Mouse (Mus musculus) retina, postnatal 1 day (tissue): ENCODE data around the gene Sult6b2.

Source experiments
- DNase-seq: peaks from one replicate; pipeline ENCODE4 v3.0.0-alpha.2; 2012

The Sult6b2 gene

DNA sequence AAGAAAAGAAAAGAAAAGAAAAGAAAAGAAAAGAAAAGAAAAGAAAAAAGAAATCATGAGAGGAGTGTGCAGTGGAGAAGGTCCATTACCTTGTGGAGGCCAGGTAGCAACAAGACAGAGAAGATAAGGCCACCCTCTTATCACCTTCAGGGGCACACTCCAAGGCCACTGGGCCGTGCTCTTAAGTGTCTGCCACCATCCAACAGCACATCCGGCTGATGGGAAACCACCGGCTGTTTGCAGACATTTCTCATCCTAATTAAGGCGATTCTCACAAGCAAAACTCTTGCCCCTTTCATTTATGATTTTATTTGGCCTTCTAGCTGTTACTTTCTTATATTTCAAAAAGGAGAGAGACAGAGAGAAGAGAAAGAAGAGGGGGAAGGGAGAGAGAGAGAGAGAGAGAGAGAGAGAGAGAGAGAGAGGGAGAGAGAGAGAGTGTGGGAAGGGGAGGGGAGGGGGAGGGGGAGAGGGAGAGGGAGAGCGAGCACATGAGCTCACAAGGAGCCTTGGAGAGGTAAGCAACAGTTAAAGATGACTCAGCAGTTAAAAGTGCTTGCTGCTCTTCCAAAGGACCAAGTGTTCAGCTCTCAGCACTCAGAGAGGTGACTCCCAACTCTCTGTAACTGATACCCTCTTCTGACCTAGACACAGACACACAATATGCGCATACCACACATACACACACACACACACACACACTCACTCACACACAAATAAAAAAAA, 5.2 kb upstream of the Sult6b2 start:
- no peak for DNase-seq

DNA sequence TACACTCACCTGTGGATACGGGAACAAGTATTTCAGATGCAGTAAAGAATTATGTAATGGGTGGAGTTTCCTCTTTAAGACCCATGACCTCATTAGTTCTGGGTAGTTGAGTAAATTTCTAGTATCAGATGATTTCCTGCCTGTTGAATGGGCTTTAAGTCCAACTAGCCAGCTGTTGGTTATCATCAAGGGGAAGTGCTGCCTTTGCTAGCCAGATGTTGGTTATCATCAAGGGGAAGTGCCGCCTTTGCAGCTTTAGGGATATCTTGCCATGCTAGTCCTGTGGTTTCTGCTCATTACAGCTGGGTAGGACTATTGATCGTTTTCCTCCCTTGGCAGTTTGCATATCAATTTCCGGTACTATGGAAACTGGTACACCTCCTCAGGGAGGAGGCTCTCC, 2.0 kb upstream of the Sult6b2 start:
- DNase-seq = no peak

DNA sequence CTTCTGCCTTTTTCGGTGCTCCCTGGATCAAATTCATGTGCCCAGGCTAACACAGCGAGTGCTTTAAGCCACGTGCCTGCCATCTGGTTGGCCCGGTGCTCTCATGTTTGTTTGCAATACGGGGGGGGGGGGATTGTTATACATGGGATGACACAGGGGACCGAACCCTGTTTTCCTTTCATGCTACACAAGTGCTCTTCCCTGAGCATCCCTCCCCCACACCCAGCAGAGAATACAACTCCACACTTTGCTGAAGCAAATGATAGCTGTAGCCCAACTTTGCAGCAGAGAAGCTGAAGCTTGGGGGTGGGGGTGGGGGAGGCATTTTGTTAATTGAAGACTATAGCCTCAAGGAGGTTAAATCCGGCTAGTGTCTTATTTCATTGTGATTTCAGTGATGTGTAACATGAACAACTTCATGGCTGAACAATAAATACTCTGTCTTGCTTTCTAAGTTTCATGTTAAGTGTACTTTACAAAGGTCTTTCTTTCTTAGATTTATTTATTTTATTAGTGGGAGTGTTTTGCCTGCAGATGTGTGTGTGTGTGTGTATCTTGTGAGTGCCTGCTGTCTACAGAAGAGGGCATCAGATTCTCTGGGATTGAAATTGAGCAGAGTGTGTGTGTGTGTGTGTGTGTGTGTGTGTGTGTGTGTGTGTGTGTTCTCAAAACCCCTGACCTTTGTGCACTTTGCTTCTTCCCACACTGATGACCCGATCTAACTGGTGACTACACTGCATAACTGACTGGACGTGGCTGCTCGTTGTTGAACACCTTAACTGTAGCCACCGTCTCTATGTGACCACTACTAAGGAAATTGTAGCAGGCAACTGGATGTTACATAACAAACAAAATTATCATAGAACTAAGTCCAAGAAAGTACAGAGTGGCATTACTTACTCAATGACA, 1.4 kb downstream of the Sult6b2 start:
- DNase-seq = no peak

DNA sequence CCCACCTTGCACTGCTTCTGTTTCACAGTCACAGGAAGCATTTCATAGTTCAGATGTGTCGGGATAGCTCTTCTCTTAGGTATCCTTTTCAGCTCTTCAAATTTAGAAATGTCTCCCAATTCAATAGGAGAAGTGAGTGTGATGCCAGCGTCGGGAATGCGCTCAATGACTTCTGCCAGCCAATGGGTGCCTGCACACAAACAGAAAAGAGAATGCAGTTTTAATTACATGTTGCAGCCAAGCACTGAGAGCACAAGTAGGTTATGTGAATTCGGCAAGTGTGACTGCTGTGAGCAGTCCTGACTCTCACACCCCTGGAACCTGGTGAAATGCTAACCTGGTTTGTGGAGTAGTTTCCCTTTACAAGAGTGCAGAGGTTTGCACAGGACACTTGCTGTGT, 2.6 kb downstream of the Sult6b2 start:
- DNase-seq = no peak

DNA sequence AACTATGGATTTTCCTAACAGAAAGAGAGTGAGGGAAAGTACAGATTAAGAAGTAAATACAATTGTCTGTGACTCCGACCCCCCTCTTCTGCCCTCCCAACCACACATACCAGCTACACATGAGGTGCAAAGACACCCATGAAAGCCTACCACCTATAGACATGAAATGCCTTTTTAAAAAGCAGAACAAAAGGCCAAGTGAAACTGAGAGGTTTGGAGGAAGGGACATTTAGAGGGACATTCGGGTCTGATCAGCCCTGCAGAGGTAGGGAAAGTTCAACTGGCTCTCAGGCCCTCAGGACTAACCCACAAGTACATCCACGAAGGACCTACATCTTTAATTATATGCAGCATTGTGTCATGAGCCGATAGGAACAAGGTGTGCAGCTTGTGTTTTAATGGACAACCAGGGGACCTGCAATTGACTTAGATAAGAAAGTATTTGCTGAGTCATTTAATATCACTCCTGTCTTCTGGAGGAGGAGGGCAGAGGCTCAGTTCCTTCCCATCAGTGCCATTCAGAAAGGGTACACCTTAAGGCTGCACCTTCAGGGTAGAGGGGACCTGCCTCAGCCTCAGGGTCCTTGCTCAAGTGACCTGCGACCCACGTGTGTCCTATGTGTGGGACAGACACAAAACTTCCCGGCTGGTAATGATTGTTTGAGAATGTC, 4.5 kb downstream of the Sult6b2 start:
- DNase-seq = no peak

DNA sequence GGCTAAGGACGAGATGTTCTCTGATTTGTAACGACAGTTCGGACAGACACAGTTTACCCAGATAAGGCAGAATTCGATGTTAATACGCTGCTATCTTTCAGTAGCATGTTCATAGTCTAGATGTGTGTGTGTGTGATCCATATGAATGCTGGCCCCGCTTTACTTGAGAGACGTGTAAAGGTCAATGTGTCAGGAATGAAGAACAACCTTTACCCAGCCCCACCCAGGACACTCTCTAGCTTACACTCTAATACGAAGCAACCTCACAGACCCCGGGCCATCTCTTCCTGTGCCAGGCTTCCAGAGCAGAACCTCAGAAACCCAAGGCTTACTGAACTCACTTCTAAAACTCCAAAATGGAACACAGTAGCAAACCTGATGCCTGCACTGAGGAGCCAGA, 5.5 kb downstream of the Sult6b2 start:
- no peak for DNase-seq

DNA sequence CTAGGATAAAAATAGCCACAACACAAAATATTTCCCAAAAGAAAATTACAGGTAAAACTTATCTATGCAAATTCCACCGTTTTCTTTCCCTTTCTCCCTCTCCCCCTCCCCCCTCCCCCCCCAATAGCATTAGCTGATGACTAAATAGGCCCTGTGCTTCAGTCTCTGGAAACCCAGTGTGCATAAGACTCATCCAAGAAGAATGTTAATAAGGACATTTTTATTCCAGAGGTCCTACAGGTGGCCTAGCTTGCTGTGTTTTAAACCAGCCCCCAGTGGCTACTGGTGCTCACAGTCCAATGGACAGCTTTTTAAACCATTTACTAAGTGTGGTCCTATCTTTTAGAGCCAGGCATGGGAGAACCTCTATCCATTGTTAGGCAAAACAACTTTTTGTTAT, 6.3 kb downstream of the Sult6b2 start:
- no peak for DNase-seq

DNA sequence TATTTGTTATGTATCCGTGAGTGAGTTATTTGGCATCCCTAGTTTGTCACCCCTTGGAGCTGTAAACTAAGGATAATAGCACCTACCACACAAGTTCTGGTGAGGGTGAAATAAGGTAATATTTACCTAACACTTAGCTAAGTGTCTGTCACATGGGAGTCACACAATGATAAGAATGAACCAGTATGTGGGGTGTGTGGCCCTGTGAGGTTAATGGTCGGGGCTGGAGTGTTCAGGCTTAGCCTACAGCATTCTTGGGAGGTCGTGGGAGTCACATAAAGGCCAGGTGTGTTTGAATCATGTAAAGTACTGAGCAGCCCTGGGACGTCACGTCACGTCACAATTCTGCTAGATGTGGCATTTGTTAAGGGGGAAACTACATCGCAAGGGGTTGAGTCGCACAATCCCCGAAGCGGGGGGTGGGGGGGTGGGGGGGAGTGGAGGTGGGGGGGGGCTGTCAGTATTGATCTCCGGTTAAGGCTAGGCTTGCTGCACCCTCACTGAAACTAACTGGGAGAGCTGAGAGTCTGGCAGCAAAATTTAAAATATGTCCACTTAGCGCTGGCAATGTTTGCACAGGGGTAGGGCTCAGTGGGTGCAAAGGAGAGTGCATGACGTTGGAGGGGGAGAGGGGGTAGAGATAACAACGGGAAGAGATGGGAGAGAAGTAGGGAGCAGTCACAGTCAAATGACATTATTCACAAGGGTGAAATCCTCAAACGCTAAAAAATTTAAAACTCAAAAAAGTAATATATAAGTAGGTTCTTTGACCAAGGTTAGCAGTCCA, 8.5 kb downstream of the Sult6b2 start:
- DNase-seq = no peak

DNA sequence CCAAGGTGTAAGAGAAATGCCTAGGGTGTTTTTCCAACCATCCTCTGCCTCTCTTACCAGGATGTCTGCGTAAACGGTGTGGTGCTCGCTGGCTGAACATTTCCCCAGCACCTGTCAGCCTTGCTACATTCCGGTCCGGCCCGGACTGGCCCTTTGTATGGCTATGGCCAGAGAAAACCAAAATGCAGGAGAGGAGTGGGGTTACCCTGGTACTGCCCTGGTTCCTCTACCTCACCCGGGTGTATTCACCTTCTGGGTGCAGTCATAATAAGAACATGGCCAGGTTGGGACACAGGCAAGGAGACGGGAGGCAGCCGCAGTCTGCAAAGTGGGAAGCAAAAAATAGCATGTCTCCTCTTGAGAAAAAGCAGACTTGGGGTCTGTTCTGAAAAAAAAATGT, 9.2 kb downstream of the Sult6b2 start:
- no peak for DNase-seq

DNA sequence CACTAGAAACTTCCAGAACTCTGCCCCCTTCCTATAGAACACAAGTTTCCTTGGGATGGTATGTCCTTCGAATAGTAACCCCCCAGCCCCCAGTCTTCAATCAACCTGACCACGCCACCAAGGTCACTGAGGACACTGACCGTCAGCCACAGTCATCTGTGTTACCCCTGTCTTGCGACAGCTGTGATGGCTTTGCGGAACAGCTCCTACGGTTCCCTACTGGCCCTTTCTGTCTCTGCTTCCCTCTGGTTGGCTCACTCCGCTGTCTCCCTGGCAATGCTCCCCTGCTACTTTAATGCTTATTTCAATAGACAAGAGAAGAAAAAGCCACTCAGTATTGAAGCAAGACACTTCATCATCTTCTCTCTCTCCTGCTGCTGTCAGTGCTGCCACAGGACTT, 10.8 kb downstream of the Sult6b2 start:
- peak; percentile 50 for DNase-seq

DNA sequence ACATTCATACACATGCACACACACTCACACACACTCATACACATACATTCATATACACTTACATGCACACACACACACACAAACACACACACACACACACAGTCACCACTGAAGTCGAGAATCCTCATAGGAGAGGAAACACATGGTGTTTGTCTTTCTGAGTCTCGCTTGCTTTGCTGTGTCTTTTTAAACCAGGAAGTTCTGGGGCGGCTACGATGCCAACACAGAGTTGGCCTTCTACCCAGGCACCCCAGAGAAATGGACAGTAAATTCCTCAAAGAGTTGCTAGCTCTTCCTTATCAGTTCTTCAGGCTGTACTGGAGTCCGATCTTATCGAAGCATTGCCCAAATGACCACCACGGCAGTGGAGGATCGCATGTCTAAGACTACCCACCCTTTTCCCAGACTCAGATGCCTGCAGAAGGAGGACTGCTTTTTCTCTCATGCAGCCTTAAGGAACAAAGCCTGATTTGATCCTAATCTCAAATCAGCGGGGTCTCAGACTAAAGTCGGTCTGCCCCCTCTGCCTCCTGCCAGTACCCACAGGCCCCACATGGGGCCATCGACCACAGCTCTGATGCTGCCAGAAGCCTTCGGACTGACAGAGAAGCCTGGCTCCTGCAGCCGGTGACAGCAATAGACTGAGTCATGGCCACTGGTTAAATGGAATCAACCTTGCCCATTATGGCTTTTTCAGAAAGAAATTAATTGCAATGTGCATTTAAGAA, 11.9 kb downstream of the Sult6b2 start:
- DNase-seq = peak; percentile 69

DNA sequence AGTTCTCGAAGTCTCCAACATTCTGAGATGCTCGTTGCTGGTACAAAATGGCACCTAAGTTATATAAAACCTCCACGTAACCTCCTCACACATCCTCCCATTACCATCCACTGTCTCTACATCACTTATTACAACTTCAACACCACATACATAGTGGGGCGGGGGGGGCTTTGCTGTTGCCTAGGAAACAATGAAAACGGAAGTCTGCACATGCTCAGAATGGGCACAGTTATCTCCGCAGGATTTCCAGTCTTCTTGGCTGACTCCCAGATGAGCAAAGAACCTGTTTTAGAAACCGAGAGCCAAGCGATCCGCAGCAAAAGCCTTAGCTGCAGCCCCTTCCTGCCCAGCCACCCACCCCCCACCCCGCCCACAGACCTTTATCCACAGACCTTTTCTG, 14.6 kb downstream of the Sult6b2 start:
- no peak for DNase-seq

DNA sequence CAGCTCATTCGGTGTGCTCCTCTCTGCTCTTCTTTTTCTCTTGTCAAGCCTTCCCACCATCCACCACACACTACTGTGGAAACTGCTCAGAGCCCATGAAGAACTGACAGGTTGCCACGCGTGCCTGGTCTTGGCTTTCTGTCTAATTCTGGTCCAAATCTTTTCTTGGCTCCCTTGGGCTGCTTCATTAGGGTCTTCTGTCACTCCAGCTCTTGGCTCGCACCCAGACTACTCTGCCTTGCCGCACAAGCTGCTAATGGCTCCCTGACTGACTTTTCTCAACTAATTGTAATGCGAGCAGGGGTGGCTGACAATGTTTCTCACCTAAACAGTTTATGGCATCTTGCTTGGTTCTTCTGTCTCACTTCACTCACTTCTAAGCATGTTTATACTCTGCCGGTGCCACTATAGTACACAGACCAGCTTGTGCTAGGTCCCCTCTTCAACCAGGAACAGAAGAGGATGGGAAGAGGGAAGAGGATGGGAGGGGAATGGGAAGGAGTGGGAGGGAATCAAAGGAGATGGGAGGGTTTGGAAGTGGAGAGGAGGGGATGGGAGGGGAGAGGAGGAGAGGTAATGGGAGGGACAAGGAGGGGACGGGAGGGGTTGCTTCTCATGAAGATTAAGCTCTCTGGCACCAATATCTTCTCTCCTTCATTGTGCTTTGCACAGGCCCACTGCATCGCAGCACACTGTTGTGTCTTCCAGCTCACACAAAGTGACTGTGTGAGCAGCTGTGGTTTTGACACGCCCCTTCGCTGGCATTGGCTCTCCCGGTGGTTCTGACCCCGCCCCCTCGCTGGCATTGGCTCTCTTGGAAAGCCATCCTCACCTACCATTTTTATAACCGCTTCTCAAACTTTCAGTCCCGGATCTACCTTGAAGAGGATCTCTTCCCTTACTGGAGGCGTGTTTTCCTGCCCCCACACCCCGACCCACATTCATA, 16.0 kb downstream of the Sult6b2 start:
- DNase-seq = no peak

DNA sequence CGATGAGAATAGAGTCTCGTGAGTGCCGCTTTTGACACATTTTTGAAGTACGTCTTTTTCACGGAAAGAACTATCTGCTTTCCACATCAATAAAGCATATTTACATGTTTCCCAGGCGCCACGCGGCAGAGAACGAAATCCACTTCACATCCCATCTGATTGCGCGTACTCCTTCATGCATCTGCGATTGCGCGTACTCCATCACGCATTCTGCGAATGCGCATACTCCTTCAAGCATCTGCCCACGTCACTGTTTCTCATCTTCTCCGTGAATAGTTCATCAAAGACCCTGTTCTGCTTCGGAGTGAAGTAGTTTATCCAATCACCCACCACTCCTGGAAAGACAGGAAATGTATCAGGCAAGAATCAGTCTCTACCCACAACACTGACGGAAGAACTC, 18.2 kb downstream of the Sult6b2 start:
- no peak for DNase-seq

DNA sequence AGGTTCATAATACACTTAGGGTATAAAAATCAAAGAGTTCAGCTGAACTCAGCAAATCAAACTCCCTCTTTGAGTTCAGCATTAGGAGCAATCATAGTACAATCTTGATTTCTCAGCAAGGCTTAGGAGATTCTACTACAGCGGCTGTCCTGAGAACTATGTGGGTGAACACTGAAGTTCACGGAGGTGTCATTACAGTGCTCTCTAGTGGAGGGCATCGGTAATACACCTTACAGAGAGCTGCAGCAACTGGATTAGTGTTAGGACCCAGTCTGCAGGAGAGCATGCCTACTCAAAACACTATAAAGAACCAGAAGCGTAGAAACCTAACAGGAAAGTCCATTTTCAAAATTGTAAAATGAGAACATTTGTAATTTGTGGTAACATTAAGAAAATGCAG, 19.0 kb downstream of the Sult6b2 start:
- peak; percentile 79 for DNase-seq

DNA sequence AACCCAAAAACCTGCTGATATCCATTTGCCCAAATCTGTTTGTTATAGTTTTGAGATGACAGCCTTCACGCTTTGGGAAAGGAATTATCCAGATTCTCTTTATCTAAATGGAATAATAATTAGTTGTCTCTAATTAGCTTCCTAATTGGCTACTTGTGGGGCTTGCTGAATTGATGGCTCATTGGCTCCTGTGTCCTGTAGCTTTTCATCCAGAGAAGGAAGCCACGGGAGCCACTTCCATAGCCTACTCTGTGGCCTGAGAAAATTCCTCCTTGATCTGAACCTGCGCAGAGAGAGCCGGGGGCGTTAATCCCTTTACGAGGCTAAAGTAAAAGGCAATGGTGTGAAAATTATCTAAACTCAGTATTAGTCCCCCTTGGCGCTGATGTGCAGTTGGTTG, 23.0 kb downstream of the Sult6b2 start:
- peak; percentile 53 for DNase-seq

DNA sequence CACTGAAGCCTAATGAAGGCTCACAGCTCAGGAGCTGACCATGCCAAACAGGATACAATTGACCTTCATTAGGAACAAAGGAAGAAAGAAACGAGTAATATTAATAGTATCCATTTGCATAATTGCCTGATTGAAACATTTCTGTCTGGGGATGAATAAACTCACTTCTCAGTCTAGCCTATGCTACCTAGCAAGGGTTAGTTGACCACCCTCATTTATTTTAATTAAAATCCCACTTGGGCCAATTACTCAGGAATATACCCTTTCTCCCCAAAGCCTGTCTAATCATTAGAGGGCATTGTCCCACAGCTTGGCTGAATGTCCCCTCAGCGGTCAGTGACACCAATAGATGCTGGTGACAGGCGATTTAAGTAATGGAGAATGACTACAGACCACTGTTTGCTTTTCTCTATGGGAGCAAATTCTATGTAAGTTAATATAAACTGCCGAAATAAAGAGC, 23.7 kb downstream of the Sult6b2 start:
- DNase-seq = peak; percentile 89

DNA sequence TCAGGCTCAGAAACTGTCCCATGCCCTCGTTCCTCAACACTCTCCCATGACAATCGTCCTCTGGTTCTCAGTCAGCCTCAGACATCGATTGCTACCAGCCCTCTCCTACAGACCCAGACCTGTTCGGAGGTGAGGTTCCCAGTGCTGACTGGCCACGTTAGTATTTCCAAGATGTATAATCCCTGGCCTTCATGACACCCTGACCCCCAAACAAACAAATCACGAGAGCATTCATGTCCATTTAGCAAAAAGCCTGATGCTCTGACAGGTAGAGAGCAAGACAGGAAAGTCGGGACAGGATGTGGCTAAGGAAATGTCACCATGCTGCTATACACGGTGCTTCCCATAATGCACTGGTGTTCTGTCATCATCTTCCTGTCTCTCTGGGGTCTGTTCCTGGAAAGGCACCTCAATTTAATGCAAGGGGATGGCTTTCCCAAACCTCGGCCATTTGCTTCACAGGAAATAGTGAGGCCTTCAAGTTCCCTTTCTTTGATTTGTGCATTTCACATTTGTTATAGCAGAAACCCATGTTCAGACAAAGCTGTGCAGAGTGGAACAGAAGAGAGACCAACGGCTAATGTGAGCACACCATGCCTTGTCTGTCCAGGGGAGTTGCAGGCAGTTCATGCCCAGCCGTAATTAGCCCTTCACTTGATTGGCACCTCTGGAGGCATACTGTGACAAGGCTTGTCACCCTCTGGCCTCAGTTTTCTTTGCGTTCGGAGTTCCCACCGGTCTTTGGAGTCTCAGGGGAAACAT, 24.3 kb downstream of the Sult6b2 start:
- no peak for DNase-seq

DNA sequence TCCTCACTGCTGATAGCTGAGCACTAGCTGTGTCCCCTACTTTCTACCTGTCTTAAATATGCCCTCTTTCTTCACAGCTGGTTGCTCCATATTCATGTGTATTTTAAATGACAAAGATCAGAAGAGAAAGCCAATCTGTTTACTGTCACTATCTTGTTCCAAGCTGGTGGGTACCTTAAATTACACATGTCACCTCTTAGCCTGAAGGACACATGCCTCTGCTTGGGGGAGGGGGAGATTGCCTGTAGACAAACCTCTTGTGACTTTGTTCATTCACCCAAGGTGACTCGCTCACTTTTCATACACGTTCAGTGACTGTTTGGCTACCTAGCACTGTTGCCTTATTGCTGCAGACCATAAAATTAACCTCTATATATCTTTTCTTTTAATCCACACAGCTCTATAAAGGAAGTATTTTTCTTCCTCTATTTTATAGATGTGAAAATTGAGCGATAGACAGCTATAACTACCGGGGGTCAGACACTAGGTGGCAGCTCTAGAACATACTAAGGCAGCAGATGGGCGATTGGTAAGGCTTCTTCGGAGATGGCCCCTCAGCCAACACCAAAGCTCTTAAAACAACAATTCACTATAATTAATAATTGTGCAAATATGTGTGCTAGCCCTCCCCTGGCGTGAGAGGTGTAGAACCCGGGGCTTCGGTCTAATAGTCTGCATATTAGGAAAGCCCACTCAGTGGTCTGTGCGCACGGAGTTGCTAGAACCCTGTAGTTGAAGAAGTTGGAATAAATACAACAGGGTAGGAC, 25.1 kb downstream of the Sult6b2 start:
- DNase-seq = peak; percentile 68
